Mouse (Mus musculus): ENCODE measurements around the gene Tex30.

GRCm38 (mm10) chr1:44118239-44119054 lies 16.2 kb upstream of the Tex30 start, which contains the start of the genes Kdelc1 and Bivm:
- TF ChIP-seq CTCF (IDR thresholded peaks at IDR 0.05; ENCODE audit: low read depth) (no peak), EP300 (optimal IDR thresholded peaks at IDR 0.05) (no peak)
